Mouse (Mus musculus) myocyte (in vitro differentiated cells): Measurements from ENCODE around the gene Sectm1a. TPM values are rescaled to one million over a fixed set of nuclear protein-coding genes. Genes with fewer than 3 reads are reported as not detected.
"Not testable (repeated sequence)": the region's sequence is repeated elsewhere in the genome, so short reads cannot be mapped to it uniquely, and the experiment has no call there.

ENCODE experiments used
- H3K27me3 ChIP-seq: one replicate; pipeline ENCODE4 v1.6.1; 2011; ENCODE audit not compliant: control insufficient read depth, insufficient read depth, insufficient read length
- H3K36me3 ChIP-seq: one replicate; pipeline ENCODE4 v1.6.1; 2011; ENCODE audit not compliant: control insufficient read depth, insufficient read depth
- H3K4me2 ChIP-seq: one replicate; pipeline ENCODE4 v1.6.1; 2011; ENCODE audit warnings: low read depth, control low read depth
- H3K4me3 ChIP-seq: one replicate; pipeline ENCODE4 v1.5.1; 2011; ENCODE audit warnings: mild to moderate bottlenecking, control low read depth, moderate library complexity
- H3K79me2 ChIP-seq: one replicate; pipeline ENCODE4 v1.6.1; 2011; ENCODE audit not compliant: control insufficient read depth, insufficient read depth
- H3ac ChIP-seq: one replicate; pipeline ENCODE4 v1.6.1; 2011; ENCODE audit not compliant: control insufficient read depth, insufficient read length
- CEBPB ChIP-seq: IDR thresholded peaks from 2 replicates; pipeline ENCODE4 v1.6.1; 2011; ENCODE audit warnings: mild to moderate bottlenecking, moderate library complexity; ENCODE audit not compliant: poor library complexity, insufficient read depth, severe bottlenecking
- E2F4 ChIP-seq: IDR thresholded peaks from one replicate; pipeline ENCODE4 v1.6.1; 2011; ENCODE audit warnings: mild to moderate bottlenecking, control low read depth, moderate library complexity; ENCODE audit not compliant: insufficient read depth
- MAX ChIP-seq: IDR thresholded peaks from one replicate; pipeline ENCODE4 v1.6.1; 2011; ENCODE audit warnings: low read depth, mild to moderate bottlenecking, control low read depth
- MYOD1 ChIP-seq, 3 experiments: IDR thresholded peaks; one replicate each; pipeline ENCODE4 v1.6.1; 2011; ENCODE audit warnings: control low read depth in 2 of 3, low read depth in 2 of 3, mild to moderate bottlenecking in 2 of 3, moderate library complexity in 1 of 3; ENCODE audit not compliant: insufficient read length in 2 of 3, control insufficient read depth in 1 of 3
- MYOG ChIP-seq, 3 experiments: IDR thresholded peaks; one replicate each; pipeline ENCODE4 v1.6.1; 2011; ENCODE audit warnings: control low read depth in 2 of 3, low read depth in 2 of 3, mild to moderate bottlenecking in 2 of 3; ENCODE audit not compliant: insufficient read length in 2 of 3, control insufficient read depth in 1 of 3, insufficient read depth in 1 of 3
- POLR2A ChIP-seq: IDR thresholded peaks from one replicate; pipeline ENCODE4 v1.6.1; 2011; ENCODE audit warnings: low read depth, mild to moderate bottlenecking, control low read depth, moderate library complexity; ENCODE audit not compliant: insufficient read length
- POLR2AphosphoS2 ChIP-seq: IDR thresholded peaks from one replicate; pipeline ENCODE4 v1.6.1; 2011; ENCODE audit warnings: low read depth, control low read depth; ENCODE audit not compliant: insufficient read length
- REST ChIP-seq: IDR thresholded peaks from one replicate; pipeline ENCODE4 v1.6.1; 2011; ENCODE audit warnings: mild to moderate bottlenecking, control low read depth, moderate library complexity; ENCODE audit not compliant: insufficient read depth, insufficient read length
- SRF ChIP-seq: IDR thresholded peaks from one replicate; pipeline ENCODE4 v1.6.1; 2011; ENCODE audit warnings: low read depth; ENCODE audit not compliant: control insufficient read depth, insufficient read length
- TCF12 ChIP-seq: IDR thresholded peaks from one replicate; pipeline ENCODE4 v1.6.1; 2011; ENCODE audit warnings: mild to moderate bottlenecking, control low read depth; ENCODE audit not compliant: poor library complexity, insufficient read depth, severe bottlenecking
- TCF3 ChIP-seq: IDR thresholded peaks from one replicate; pipeline ENCODE4 v1.6.1; 2011; ENCODE audit warnings: low read depth, control low read depth; ENCODE audit not compliant: insufficient read length
- USF1 ChIP-seq: IDR thresholded peaks from one replicate; pipeline ENCODE4 v1.6.1; 2011; ENCODE audit warnings: low read depth, mild to moderate bottlenecking, control low read depth, moderate library complexity
- polyA plus RNA-seq: library from polyadenylated mRNA; unstranded; fragments of >200 nt; fragmentation: generic; extraction: Trizol; gene quantifications from one replicate; pipeline ENCODE4 v1.2.1, GENCODE M21; 2012; ENCODE audit warnings: missing spikeins

Sectm1a gene
- polyA plus RNA-seq, 1 experiment, result 0.12 TPM

DNA sequence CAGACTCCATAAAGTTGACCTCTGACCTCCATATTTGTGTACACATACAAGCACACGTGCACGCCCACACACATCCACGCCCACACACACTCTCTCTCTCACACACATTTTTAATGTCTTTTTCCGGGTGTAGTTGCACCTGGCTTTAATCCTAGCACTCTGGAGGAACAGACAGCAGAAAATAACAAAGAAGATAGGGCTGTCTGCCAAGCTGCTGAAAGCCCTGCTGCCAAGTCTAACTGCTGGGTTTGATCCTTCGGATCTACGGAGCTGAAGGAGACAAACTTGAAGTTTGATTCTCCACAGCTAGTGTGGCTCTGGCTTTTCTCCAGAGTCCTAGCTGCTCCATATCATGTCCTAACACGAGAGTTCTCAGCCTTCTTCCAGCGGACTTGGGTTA lies 19.4 kb downstream of the Sectm1a start:
- H3K4me2 ChIP-seq, result no peak overlapping the region
- TF ChIP-seq MAX (no peak), MYOG (IDR thresholded peaks at IDR 0.05; ENCODE audit: control insufficient read depth in 1 of 3, insufficient read depth in 1 of 3, insufficient read length in 2 of 3, low read depth in 2 of 3) (no peak), USF1 (no peak), CEBPB (no peak)
- no peaks in the 10 kb centered on the region for H3K79me2 ChIP-seq

DNA sequence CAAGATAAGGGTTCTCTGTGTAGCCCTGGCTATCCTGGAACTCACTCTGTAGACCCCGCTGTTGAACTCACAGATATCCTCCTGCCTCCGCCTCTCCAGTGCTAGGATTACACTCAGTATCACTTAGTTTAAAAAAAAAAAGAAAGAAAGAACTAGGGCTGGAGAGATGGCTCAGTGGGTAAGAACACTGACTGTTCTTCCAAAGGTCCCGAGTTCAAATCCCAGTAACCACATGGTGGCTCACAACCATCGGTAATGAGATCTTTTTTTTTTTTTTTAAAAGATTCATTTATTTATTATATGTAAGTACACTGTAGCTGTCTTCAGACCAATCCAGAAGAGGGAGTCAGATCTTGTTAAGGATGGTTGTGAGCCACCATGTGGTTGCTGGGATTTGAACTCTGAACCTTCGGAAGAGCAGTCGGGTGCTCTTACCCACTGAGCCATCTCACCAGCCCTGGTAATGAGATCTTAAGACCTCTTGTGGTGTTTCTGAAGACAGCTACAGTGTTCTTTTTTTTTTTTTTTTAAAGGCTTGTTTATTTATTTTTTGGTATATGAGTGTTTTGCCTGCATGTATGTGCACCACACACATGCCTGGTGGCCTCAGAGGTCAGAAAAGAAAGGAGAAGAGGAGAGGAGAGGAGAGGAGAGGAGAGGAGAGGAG lies 20.5 kb downstream of the Sectm1a start:
- not testable (repeated sequence) for H3ac ChIP-seq, H3K79me2 ChIP-seq, H3K4me2 ChIP-seq, H3K4me3 ChIP-seq, H3K36me3 ChIP-seq
- peaks cover 11% of the 10 kb centered on the region for H3K27me3 ChIP-seq

More for the DNA sequence above, 19.4 kb downstream of the Sectm1a start:
- Histone ChIP-seq H3K36me3 (no peaks in the 10 kb centered on the region), H3ac (no peak overlapping the region), H3K27me3 (peaks cover 11% of the 10 kb centered on the region), H3K4me3 (no peak overlapping the region)

DNA sequence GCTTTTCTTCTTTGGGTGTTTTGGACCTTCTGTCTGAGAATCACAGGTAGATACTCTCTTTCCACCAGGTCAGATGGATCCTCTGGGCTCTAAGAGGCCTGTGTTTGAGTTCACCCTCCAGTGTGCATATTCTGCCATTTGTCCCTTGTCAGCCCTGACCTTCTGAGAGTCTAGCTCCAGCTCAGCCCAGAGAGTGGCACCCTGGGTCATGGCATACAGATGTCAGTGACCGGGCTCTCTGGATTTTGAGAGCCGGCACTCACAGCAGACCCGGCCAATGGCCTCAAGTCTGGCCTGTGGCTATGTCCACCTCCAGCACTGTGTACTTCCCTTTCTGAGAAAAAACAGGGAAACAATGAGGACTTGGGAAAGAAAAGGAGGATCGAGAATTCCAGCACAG lies 21.5 kb downstream of the Sectm1a start:
- no peak for TF ChIP-seq E2F4
- no peak for TF ChIP-seq SRF
- TF ChIP-seq REST, result no peak
- no peak for TF ChIP-seq MAX
- TF ChIP-seq CEBPB, result no peak
- no peak for TF ChIP-seq POLR2A
- no peak for TF ChIP-seq TCF12
- TF ChIP-seq USF1, result no peak
- TF ChIP-seq MYOD1 (IDR thresholded peaks at IDR 0.05; ENCODE audit: control insufficient read depth in 1 of 3, insufficient read length in 2 of 3, low read depth in 2 of 3), result no peak
- TF ChIP-seq POLR2AphosphoS2, result no peak
- TF ChIP-seq MYOG (IDR thresholded peaks at IDR 0.05; ENCODE audit: control insufficient read depth in 1 of 3, insufficient read depth in 1 of 3, insufficient read length in 2 of 3, low read depth in 2 of 3), result no peak
- TF ChIP-seq TCF3, result no peak
- Histone ChIP-seq H3K36me3 (no peaks in the 10 kb centered on the region), H3K4me3 (no peak overlapping the region), H3ac (no peak overlapping the region), H3K27me3 (peaks cover 11% of the 10 kb centered on the region), H3K4me2 (no peak overlapping the region), H3K79me2 (no peaks in the 10 kb centered on the region)

DNA sequence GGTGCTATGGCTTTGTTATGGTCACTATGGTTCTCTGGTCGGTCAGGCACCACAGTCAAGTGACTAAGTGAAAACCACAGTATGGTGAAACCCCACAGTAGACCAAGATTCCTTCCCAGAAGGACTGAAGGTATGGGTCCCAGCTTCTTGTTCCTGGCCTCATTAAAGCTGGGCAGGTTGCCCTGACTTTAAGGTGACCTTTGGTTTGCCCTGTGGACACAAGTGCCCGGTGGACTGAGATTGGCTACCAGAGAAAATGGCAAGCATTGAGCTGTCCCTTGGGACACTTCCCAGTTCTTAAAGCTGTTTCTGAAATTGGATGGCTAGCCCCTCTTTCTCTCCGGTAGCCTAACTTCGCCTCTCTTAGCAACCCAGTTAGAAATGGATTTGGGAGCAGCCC lies 22.1 kb downstream of the Sectm1a start:
- Histone ChIP-seq H3ac (no peak overlapping the region), H3K27me3 (peaks cover 11% of the 10 kb centered on the region), H3K4me3 (no peak overlapping the region), H3K36me3 (no peaks in the 10 kb centered on the region), H3K4me2 (no peak overlapping the region), H3K79me2 (no peaks in the 10 kb centered on the region)
- no peak for TF ChIP-seq USF1
- no peak for TF ChIP-seq E2F4
- TF ChIP-seq SRF, result no peak
- TF ChIP-seq POLR2A, result no peak
- no peak for TF ChIP-seq MAX
- no peak for TF ChIP-seq POLR2AphosphoS2
- TF ChIP-seq MYOG (IDR thresholded peaks at IDR 0.05; ENCODE audit: control insufficient read depth in 1 of 3, insufficient read depth in 1 of 3, insufficient read length in 2 of 3, low read depth in 2 of 3), result no peak
- no peak for TF ChIP-seq TCF12
- no peak for TF ChIP-seq MYOD1 (IDR thresholded peaks at IDR 0.05; ENCODE audit: control insufficient read depth in 1 of 3, insufficient read length in 2 of 3, low read depth in 2 of 3)
- no peak for TF ChIP-seq CEBPB
- TF ChIP-seq TCF3, result no peak
- TF ChIP-seq REST, result no peak

DNA sequence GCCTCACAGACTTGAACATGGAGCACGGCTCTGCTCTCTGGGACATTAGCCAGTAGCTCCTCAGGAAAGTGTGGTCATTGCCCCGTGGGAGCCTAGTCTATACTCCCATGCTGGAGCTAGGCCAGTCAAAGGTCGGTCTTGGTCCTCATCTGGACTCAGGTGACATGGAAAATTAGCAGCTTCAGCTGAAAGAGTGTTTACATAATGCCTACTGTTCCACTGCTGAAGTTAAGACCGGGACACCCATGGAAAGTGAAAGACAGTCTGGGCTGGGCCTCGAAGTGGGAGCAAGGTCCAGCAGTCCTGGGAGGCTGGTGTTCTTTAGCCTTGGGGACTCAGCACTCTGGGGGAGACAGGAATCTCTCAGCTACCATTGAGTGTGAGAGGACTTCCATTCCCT lies 22.9 kb downstream of the Sectm1a start:
- Histone ChIP-seq H3K79me2 (no peaks in the 10 kb centered on the region), H3K4me3 (no peak overlapping the region), H3K36me3 (no peaks in the 10 kb centered on the region), H3K4me2 (no peak overlapping the region), H3K27me3 (peaks cover 5% of the 10 kb centered on the region), H3ac (no peak overlapping the region)
- TF ChIP-seq USF1, result no peak
- no peak for TF ChIP-seq SRF
- TF ChIP-seq CEBPB, result no peak
- no peak for TF ChIP-seq MAX
- no peak for TF ChIP-seq MYOG (IDR thresholded peaks at IDR 0.05; ENCODE audit: control insufficient read depth in 1 of 3, insufficient read depth in 1 of 3, insufficient read length in 2 of 3, low read depth in 2 of 3)
- no peak for TF ChIP-seq E2F4
- no peak for TF ChIP-seq TCF12
- no peak for TF ChIP-seq POLR2A
- no peak for TF ChIP-seq TCF3
- no peak for TF ChIP-seq MYOD1 (IDR thresholded peaks at IDR 0.05; ENCODE audit: control insufficient read depth in 1 of 3, insufficient read length in 2 of 3, low read depth in 2 of 3)
- TF ChIP-seq POLR2AphosphoS2, result no peak
- no peak for TF ChIP-seq REST
